ENCODE assay signal across 28 mouse cellular contexts in genomic region chr13:110977379-110977778, GRCm38 (mm10).
"Had no signal": no experiment of that assay in that cellular context is flagged by ENCODE, and none has a peak within 500 bp of the region (broad histone marks: within the 10 kb centered on the region; RNA-seq: fewer than 3 reads in every experiment).

No protein-coding gene starts in this region.

- H3K4me3 ChIP-seq: limb, embryonic 10.5 days; limb, embryonic 12.5 days; limb, embryonic 13.5 days; limb, embryonic 15.5 days; liver, embryonic 12.5 days; liver, embryonic 13.5 days; liver, embryonic 15.5 days; lung, embryonic 15.5 days; megakaryocyte, embryonic 14.5 days; midbrain, embryonic 10.5 days; midbrain, embryonic 12.5 days; midbrain, embryonic 13.5 days; midbrain, embryonic 15.5 days; myocyte had no signal

- H3K4me2 ChIP-seq: limb, embryonic 12.5 days; limb, embryonic 13.5 days; limb, embryonic 15.5 days; liver, embryonic 11.5 days; liver, embryonic 12.5 days; liver, embryonic 13.5 days; liver, embryonic 15.5 days; lung, embryonic 14.5 days; lung, embryonic 15.5 days; midbrain, embryonic 11.5 days; midbrain, embryonic 12.5 days; midbrain, embryonic 13.5 days; midbrain, embryonic 15.5 days had no signal

- H3K9ac ChIP-seq: limb, embryonic 12.5 days; limb, embryonic 13.5 days; limb, embryonic 15.5 days; liver, embryonic 12.5 days; liver, embryonic 13.5 days; liver, embryonic 14.5 days; liver, embryonic 15.5 days; liver, postnatal 0 days; lung, embryonic 14.5 days; lung, embryonic 15.5 days; midbrain, embryonic 12.5 days; midbrain, embryonic 13.5 days; midbrain, embryonic 15.5 days had no signal

- H3K4me1 ChIP-seq: limb, embryonic 10.5 days; limb, embryonic 12.5 days; limb, embryonic 13.5 days; limb, embryonic 15.5 days; liver, embryonic 12.5 days; liver, embryonic 13.5 days; liver, embryonic 15.5 days; lung, embryonic 15.5 days; megakaryocyte, embryonic 14.5 days; midbrain, embryonic 10.5 days; midbrain, embryonic 12.5 days; midbrain, embryonic 13.5 days; midbrain, embryonic 15.5 days had no signal

- DNase-seq: left cerebral cortex, postnatal 4 days; liver; liver, embryonic 13.5 days; liver, postnatal 0 days; lung, adult 2 months; lung, embryonic 14.5 days; lung, postnatal 10 days; lung, postnatal 14 days; lung, postnatal 4 days; midbrain, embryonic 14.5 days had no signal

- ATAC-seq: liver, embryonic 12.5 days; liver, postnatal 0 days; midbrain, embryonic 13.5 days; midbrain, embryonic 15.5 days; midbrain, embryonic 16.5 days had no signal

- H3K27me3 ChIP-seq: limb, embryonic 12.5 days; limb, embryonic 13.5 days; limb, embryonic 15.5 days; liver, embryonic 12.5 days; liver, embryonic 13.5 days; liver, embryonic 15.5 days; lung, embryonic 15.5 days; megakaryocyte, embryonic 14.5 days; midbrain, embryonic 12.5 days; midbrain, embryonic 13.5 days; midbrain, embryonic 15.5 days had no signal

- H3K9me3 ChIP-seq: limb, embryonic 10.5 days; limb, embryonic 12.5 days; limb, embryonic 13.5 days; limb, embryonic 15.5 days; liver, embryonic 12.5 days; liver, embryonic 13.5 days; liver, embryonic 15.5 days; lung, embryonic 15.5 days; megakaryocyte, embryonic 14.5 days; midbrain, embryonic 10.5 days; midbrain, embryonic 12.5 days; midbrain, embryonic 13.5 days; midbrain, embryonic 15.5 days had no signal

- H3K27ac ChIP-seq: limb, embryonic 10.5 days; limb, embryonic 12.5 days; limb, embryonic 13.5 days; limb, embryonic 15.5 days; liver, embryonic 12.5 days; liver, embryonic 13.5 days; liver, embryonic 14.5 days; liver, embryonic 15.5 days; lung, embryonic 15.5 days; macrophage; midbrain, embryonic 10.5 days; midbrain, embryonic 12.5 days; midbrain, embryonic 13.5 days; midbrain, embryonic 15.5 days had no signal

- H3K36me3 ChIP-seq: limb, embryonic 10.5 days; limb, embryonic 12.5 days; limb, embryonic 13.5 days; limb, embryonic 15.5 days; liver, embryonic 12.5 days; liver, embryonic 13.5 days; liver, embryonic 15.5 days; lung, embryonic 15.5 days; midbrain, embryonic 10.5 days; midbrain, embryonic 12.5 days; midbrain, embryonic 13.5 days; midbrain, embryonic 15.5 days had no signal
